Mouse (Mus musculus) lung, embryonic 15.5 days (tissue): Measurements from ENCODE around the gene Dop1b. TPM values are rescaled to one million over a fixed set of nuclear protein-coding genes. Genes with fewer than 3 reads are reported as not detected.

Experiments
- ATAC-seq: fragments of 200-750 bp; cut with Nextera tagmentation; 2 replicates; pipeline ENCODE4 v1.8.0; 2017; ENCODE audit warnings: moderate number of reproducible peaks, borderline replicate concordance; ENCODE audit not compliant: low FRiP score, low TSS enrichment; ENCODE audit errors: extremely low read depth
- H3K27ac ChIP-seq: fragments of 300-500 bp; sonication (generic); 2 replicates; pipeline ENCODE4 v1.5.1; 2015; ENCODE audit warnings: moderate library complexity, mild to moderate bottlenecking, inconsistent platforms
- H3K27me3 ChIP-seq: fragments of 300-500 bp; sonication (generic); 2 replicates; pipeline ENCODE4 v1.6.1; 2015; ENCODE audit warnings: inconsistent platforms
- H3K36me3 ChIP-seq: fragments of 300-500 bp; sonication (generic); 2 replicates; pipeline ENCODE4 v1.6.1; 2015; ENCODE audit warnings: inconsistent platforms
- H3K4me1 ChIP-seq: fragments of 300-500 bp; sonication (generic); 2 replicates; pipeline ENCODE4 v1.6.1; 2015; ENCODE audit warnings: inconsistent platforms
- H3K4me2 ChIP-seq: fragments of 300-500 bp; sonication (generic); 2 replicates; pipeline ENCODE4 v1.6.1; 2015; ENCODE audit warnings: inconsistent platforms, mild to moderate bottlenecking, moderate library complexity
- H3K4me3 ChIP-seq: fragments of 300-500 bp; sonication (generic); 2 replicates; pipeline ENCODE4 v1.5.1; 2015; ENCODE audit warnings: mild to moderate bottlenecking, inconsistent platforms
- H3K9ac ChIP-seq: fragments of 300-500 bp; sonication (generic); 2 replicates; pipeline ENCODE4 v1.6.1; 2015; ENCODE audit warnings: inconsistent platforms
- H3K9me3 ChIP-seq: fragments of 300-500 bp; sonication (generic); 2 replicates; pipeline ENCODE4 v1.6.1; 2016; ENCODE audit warnings: inconsistent platforms
- WGBS: fragments of 180-500 bp; shearing (Covaris S2); methylation state at CpG from one replicate; pipeline ENCODE4 v1.1.7; 2015; 5-methylcytosine and 5-hydroxymethylcytosine counted together
- polyA plus RNA-seq: library from polyadenylated mRNA; unstranded; fragments of >200 nt; fragmentation: Nextera tagmentation; extraction: Ambion mirVana; gene quantifications from 2 replicates; pipeline ENCODE4 v1.2.1, GENCODE M21; 2015

The Dop1b gene
- polyA plus RNA-seq, 1 experiment from 2014 or later, result 16.7 TPM

DNA sequence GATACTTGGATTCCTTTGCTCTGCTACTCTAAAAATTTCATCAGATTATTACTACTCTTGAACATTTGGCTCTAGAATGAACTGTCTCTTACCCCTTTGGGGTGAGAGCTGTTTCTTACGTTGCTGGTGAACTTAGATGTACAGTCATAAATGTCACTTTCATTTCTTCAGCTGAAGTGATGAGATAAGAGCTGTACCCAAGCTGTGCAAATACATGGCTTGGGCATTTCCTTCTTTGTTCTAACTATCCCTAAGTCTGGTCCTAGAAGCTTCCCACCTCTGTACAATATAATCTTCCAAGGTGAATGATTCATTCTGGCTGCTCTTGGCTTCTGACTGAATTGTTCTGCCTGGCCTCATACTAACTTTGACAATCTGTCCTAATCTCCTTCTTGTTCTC lies 127.3 kb downstream of the Dop1b start:
- ATAC-seq, result no peak
- Histone ChIP-seq H3K9me3 (no peaks in the 10 kb centered on the region), H3K4me2 (no peak overlapping the region), H3K4me3 (no peak overlapping the region), H3K27me3 (no peaks in the 10 kb centered on the region), H3K9ac (no peak overlapping the region), H3K27ac (no peak overlapping the region), H3K4me1 (peaks cover 6% of the 10 kb centered on the region), H3K36me3 (0 out of 2 replicates have a peak, but pooled peaks cover 8% of the 10 kb centered on the region)
- WGBS, result 60% methylated on average over 1 of the region's 1 CpGs

DNA sequence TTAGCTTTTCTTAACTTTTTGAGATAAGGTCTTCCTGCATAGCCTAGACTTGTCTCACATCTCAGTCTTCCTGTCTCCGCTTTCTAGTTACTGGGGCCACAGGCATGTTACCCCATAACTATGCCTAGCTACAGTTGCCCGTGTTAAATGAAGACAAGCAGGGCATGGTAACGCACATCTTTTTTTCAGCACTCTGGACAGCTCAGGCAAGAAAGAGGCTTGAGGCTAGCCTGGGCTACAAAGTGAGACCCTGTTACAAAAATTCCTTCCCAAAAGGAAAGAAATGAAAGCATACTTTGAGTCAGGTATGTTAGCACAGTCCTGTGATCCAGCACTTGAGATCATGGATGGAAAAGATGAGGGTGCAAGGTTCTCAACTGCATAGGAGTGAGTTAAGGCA lies 138.8 kb downstream of the Dop1b start:
- H3K36me3 ChIP-seq, result peaks cover 84% of the 10 kb centered on the region
- WGBS, result 97% methylated on average over 3 of the region's 3 CpGs
- H3K9ac ChIP-seq, result no peak overlapping the region
- H3K4me3 ChIP-seq, result no peak overlapping the region
- no peaks in the 10 kb centered on the region for H3K4me1 ChIP-seq
- no peaks in the 10 kb centered on the region for H3K9me3 ChIP-seq
- H3K27ac ChIP-seq, result no peak overlapping the region
- no peaks in the 10 kb centered on the region for H3K27me3 ChIP-seq
- ATAC-seq, result no peak
- no peak overlapping the region for H3K4me2 ChIP-seq

DNA sequence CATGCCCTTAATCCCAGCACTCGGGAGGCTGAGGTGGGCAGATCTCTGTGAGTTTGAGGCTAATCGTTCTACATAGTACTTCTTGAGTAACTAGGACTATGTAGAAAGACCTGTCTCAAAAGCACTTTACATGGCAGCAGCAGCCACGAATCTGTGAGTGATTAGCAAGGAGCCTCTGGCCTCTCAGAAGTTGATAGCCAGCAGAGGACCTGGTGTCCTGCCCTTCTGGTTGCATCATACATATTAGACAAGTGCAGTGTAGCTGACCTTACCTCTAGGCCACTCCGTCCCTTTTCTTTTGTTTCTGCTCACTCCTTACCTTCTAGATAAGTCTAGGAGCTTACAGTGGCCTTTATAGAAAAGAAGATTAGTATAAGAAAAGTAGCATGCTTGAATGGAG lies 148.3 kb downstream of the Dop1b start:
- Histone ChIP-seq H3K36me3 (peaks cover 76% of the 10 kb centered on the region), H3K4me3 (no peak overlapping the region), H3K9ac (no peak overlapping the region), H3K9me3 (no peaks in the 10 kb centered on the region), H3K27me3 (no peaks in the 10 kb centered on the region), H3K27ac (no peak overlapping the region), H3K4me1 (no peaks in the 10 kb centered on the region), H3K4me2 (no peak overlapping the region)
- no peak for ATAC-seq
- WGBS, result 88% methylated on average over 4 of the region's 4 CpGs

Other genes starting within 250 kb of the Dop1b start
- 11.8 and 13.3 TPM in 2 replicates for gene Setd4, start 107.8 kb upstream of the Dop1b start, polyA plus RNA-seq
- 92.9 and 95.5 TPM in 2 replicates for gene Cbr1, start 106.1 kb upstream of the Dop1b start, polyA plus RNA-seq
- gene Gm5678, start 83.8 kb upstream of the Dop1b start, polyA plus RNA-seq, result not detected in 2 replicates
- gene Cbr3, start 28.7 kb upstream of the Dop1b start, polyA plus RNA-seq, result 7.2 and 7.6 TPM in 2 replicates
- gene Morc3, start 120.2 kb downstream of the Dop1b start, polyA plus RNA-seq, result 31.8 and 33.1 TPM in 2 replicates
- 80.1 and 81.8 TPM in 2 replicates for gene Chaf1b, start 172.0 kb downstream of the Dop1b start, polyA plus RNA-seq